Mouse (Mus musculus) liver, embryonic 12.5 days (tissue): ENCODE measurements around the gene Nr4a1. TPM values are rescaled to one million over a fixed set of nuclear protein-coding genes. Genes with fewer than 3 reads are reported as not detected.

Experiments
- ATAC-seq: fragments of 200-750 bp; cut with Nextera tagmentation; 2 replicates; pipeline ENCODE4 v1.8.0; 2017; ENCODE audit warnings: moderate number of reproducible peaks, mild to moderate bottlenecking, moderate library complexity
- H3K27ac ChIP-seq: fragments of 300-500 bp; sonication (generic); 2 replicates; pipeline ENCODE4 v1.5.1; 2016; ENCODE audit warnings: mild to moderate bottlenecking
- H3K27me3 ChIP-seq: fragments of 300-500 bp; sonication (generic); replicated peaks from 2 replicates; pipeline ENCODE4 v1.6.1; 2016; ENCODE audit warnings: mild to moderate bottlenecking, moderate library complexity
- H3K36me3 ChIP-seq: fragments of 300-500 bp; sonication (generic); 2 replicates; pipeline ENCODE4 v1.6.1; 2016; ENCODE audit warnings: mild to moderate bottlenecking, moderate library complexity
- H3K4me1 ChIP-seq: fragments of 300-500 bp; sonication (generic); 2 replicates; pipeline ENCODE4 v1.6.1; 2016
- H3K4me2 ChIP-seq: fragments of 300-500 bp; sonication (generic); 2 replicates; pipeline ENCODE4 v1.6.1; 2016; ENCODE audit warnings: mild to moderate bottlenecking, moderate library complexity
- H3K4me3 ChIP-seq: fragments of 300-500 bp; sonication (generic); 2 replicates; pipeline ENCODE4 v1.5.1; 2016; ENCODE audit warnings: mild to moderate bottlenecking, moderate library complexity
- H3K9ac ChIP-seq: fragments of 300-500 bp; sonication (generic); 2 replicates; pipeline ENCODE4 v1.6.1; 2016; ENCODE audit warnings: mild to moderate bottlenecking, moderate library complexity
- H3K9me3 ChIP-seq: fragments of 300-500 bp; sonication (generic); replicated peaks from 2 replicates; pipeline ENCODE4 v1.6.1; 2016; ENCODE audit warnings: mild to moderate bottlenecking, moderate library complexity
- WGBS: fragments of 180-500 bp; shearing (Covaris S2); methylation state at CpG from one replicate; pipeline ENCODE4 v1.1.7; 2016; ENCODE audit not compliant: insufficient replicate concordance; 5-methylcytosine and 5-hydroxymethylcytosine counted together
- polyA plus RNA-seq: library from polyadenylated mRNA; unstranded; fragments of >200 nt; fragmentation: Nextera tagmentation; extraction: Ambion mirVana; gene quantifications from 2 replicates; pipeline ENCODE4 v1.2.1, GENCODE M21; 2016

Nr4a1 gene
- polyA plus RNA-seq, 1 experiment from 2014 or later: 0.83 TPM

GRCm38 (mm10) chr15:101294028-101294894, 40.2 kb downstream of the Nr4a1 start:
- Histone ChIP-seq H3K4me2 (no peak overlapping the region), H3K27ac (no peak overlapping the region)
- no peak for ATAC-seq

GRCm38 (mm10) chr15:101295106-101295505, 41.0 kb downstream of the Nr4a1 start:
- no peaks in the 10 kb centered on the region for H3K9me3 ChIP-seq
- no peak for ATAC-seq
- peaks cover 22% of the 10 kb centered on the region for H3K36me3 ChIP-seq
- WGBS: 67% methylated on average over 7 of the region's 7 CpGs
- no peak overlapping the region for H3K4me3 ChIP-seq
- no peak overlapping the region for H3K9ac ChIP-seq
- H3K27me3 ChIP-seq: no peaks in the 10 kb centered on the region
- H3K4me1 ChIP-seq: peaks cover 18% of the 10 kb centered on the region
- H3K27ac ChIP-seq: no peak overlapping the region
- no peak overlapping the region for H3K4me2 ChIP-seq

More at GRCm38 (mm10) chr15:101294028-101294894, 40.2 kb downstream of the Nr4a1 start:
- peaks cover 9% of the 10 kb centered on the region for H3K4me1 ChIP-seq
- WGBS: 61% methylated on average over 16 of the region's 16 CpGs
- H3K27me3 ChIP-seq: no peaks in the 10 kb centered on the region
- H3K36me3 ChIP-seq: peaks cover 30% of the 10 kb centered on the region
- H3K9me3 ChIP-seq: no peaks in the 10 kb centered on the region
- H3K9ac ChIP-seq: no peak overlapping the region
- no peak overlapping the region for H3K4me3 ChIP-seq

- Histone ChIP-seq H3K4me3 (no peak overlapping the region), H3K4me2 (no peak overlapping the region), H3K9me3 (no peaks in the 10 kb centered on the region), H3K9ac (no peak overlapping the region), H3K27me3 (no peaks in the 10 kb centered on the region), H3K4me1 (peaks cover 22% of the 10 kb centered on the region), H3K27ac (no peak overlapping the region), H3K36me3 (peaks cover 17% of the 10 kb centered on the region)
- ATAC-seq: no peak
- WGBS: 83% methylated on average over 10 of the region's 10 CpGs
Measured at GRCm38 (mm10) chr15:101295616-101296015, 41.5 kb downstream of the Nr4a1 start.

GRCm38 (mm10) chr15:101296091-101296490, 42.0 kb downstream of the Nr4a1 start:
- no peaks in the 10 kb centered on the region for H3K9me3 ChIP-seq
- no peak overlapping the region for H3K9ac ChIP-seq
- ATAC-seq: no peak
- H3K4me3 ChIP-seq: no peak overlapping the region
- H3K27me3 ChIP-seq: no peaks in the 10 kb centered on the region
- H3K4me2 ChIP-seq: no peak overlapping the region
- WGBS: 77% methylated on average over 11 of the region's 11 CpGs
- peaks cover 22% of the 10 kb centered on the region for H3K4me1 ChIP-seq
- peaks cover 12% of the 10 kb centered on the region for H3K36me3 ChIP-seq
- H3K27ac ChIP-seq: no peak overlapping the region

- H3K36me3 ChIP-seq: no peaks in the 10 kb centered on the region
- no peaks in the 10 kb centered on the region for H3K9me3 ChIP-seq
- H3K9ac ChIP-seq: no peak overlapping the region
- H3K4me2 ChIP-seq: peak overlapping the region; percentile 35; the same call in 1 of the 2 replicates
- H3K27me3 ChIP-seq: no peaks in the 10 kb centered on the region
- WGBS: 25% methylated on average over 7 of the region's 7 CpGs
- no peak overlapping the region for H3K4me3 ChIP-seq
- no peak for ATAC-seq
- peaks cover 22% of the 10 kb centered on the region for H3K4me1 ChIP-seq
- no peak overlapping the region for H3K27ac ChIP-seq
Measured at GRCm38 (mm10) chr15:101297988-101298387, 43.9 kb downstream of the Nr4a1 start.

GRCm38 (mm10) chr15:101298550-101298949, 44.5 kb downstream of the Nr4a1 start:
- Histone ChIP-seq H3K9ac (no peak overlapping the region), H3K27me3 (no peaks in the 10 kb centered on the region), H3K4me2 (peak overlapping the region; percentile 35; the same call in 1 of the 2 replicates), H3K36me3 (no peaks in the 10 kb centered on the region), H3K27ac (no peak overlapping the region), H3K4me1 (peaks cover 22% of the 10 kb centered on the region), H3K9me3 (no peaks in the 10 kb centered on the region), H3K4me3 (no peak overlapping the region)
- 30% methylated on average over 7 of the region's 7 CpGs for WGBS
- no peak for ATAC-seq

GRCm38 (mm10) chr15:101299480-101299960, 45.5 kb downstream of the Nr4a1 start:
- Histone ChIP-seq H3K4me2 (no peak overlapping the region), H3K9me3 (no peaks in the 10 kb centered on the region), H3K4me3 (no peak overlapping the region), H3K27ac (0 out of 2 replicates have a peak overlapping the region, but pooled peaks have one; percentile 28), H3K9ac (no peak overlapping the region), H3K36me3 (no peaks in the 10 kb centered on the region), H3K27me3 (no peaks in the 10 kb centered on the region), H3K4me1 (peaks cover 22% of the 10 kb centered on the region)
- ATAC-seq: no peak; the same call in 1 of the 2 replicates
- 46% methylated on average over 14 of the region's 14 CpGs for WGBS

- Histone ChIP-seq H3K4me3 (no peak overlapping the region), H3K36me3 (no peaks in the 10 kb centered on the region), H3K27me3 (no peaks in the 10 kb centered on the region), H3K4me1 (peaks cover 22% of the 10 kb centered on the region), H3K27ac (0 out of 2 replicates have a peak overlapping the region, but pooled peaks have one; percentile 28), H3K9me3 (no peaks in the 10 kb centered on the region), H3K9ac (no peak overlapping the region), H3K4me2 (no peak overlapping the region)
- 11% methylated on average over 6 of the region's 6 CpGs for WGBS
- no peak for ATAC-seq
Measured at GRCm38 (mm10) chr15:101300128-101300527, 46.1 kb downstream of the Nr4a1 start.

GRCm38 (mm10) chr15:101302201-101302600, 48.1 kb downstream of the Nr4a1 start:
- H3K27ac ChIP-seq: no peak overlapping the region
- H3K27me3 ChIP-seq: no peaks in the 10 kb centered on the region
- no peak overlapping the region for H3K4me2 ChIP-seq
- ATAC-seq: no peak
- no peaks in the 10 kb centered on the region for H3K36me3 ChIP-seq
- H3K4me3 ChIP-seq: no peak overlapping the region
- H3K9me3 ChIP-seq: no peaks in the 10 kb centered on the region
- no peak overlapping the region for H3K9ac ChIP-seq
- H3K4me1 ChIP-seq: peaks cover 22% of the 10 kb centered on the region
- 66% methylated on average over 3 of the region's 3 CpGs for WGBS

- no peak overlapping the region for H3K27ac ChIP-seq
- H3K4me2 ChIP-seq: no peak overlapping the region
- H3K9ac ChIP-seq: no peak overlapping the region
- H3K4me1 ChIP-seq: peaks cover 19% of the 10 kb centered on the region
- H3K36me3 ChIP-seq: no peaks in the 10 kb centered on the region
- WGBS: 60% methylated on average over 4 of the region's 4 CpGs
- no peak overlapping the region for H3K4me3 ChIP-seq
- H3K9me3 ChIP-seq: no peaks in the 10 kb centered on the region
- H3K27me3 ChIP-seq: no peaks in the 10 kb centered on the region
- no peak for ATAC-seq
Measured at GRCm38 (mm10) chr15:101303830-101304229, 49.8 kb downstream of the Nr4a1 start.

- H3K36me3 ChIP-seq: no peaks in the 10 kb centered on the region
- ATAC-seq: no peak
- H3K9me3 ChIP-seq: no peaks in the 10 kb centered on the region
- 61% methylated on average over 4 of the region's 4 CpGs for WGBS
- H3K27ac ChIP-seq: no peak overlapping the region
- no peaks in the 10 kb centered on the region for H3K27me3 ChIP-seq
- peaks cover 7% of the 10 kb centered on the region; the same call in 1 of the 2 replicates for H3K4me1 ChIP-seq
- H3K4me2 ChIP-seq: no peak overlapping the region
- H3K9ac ChIP-seq: no peak overlapping the region
- no peak overlapping the region for H3K4me3 ChIP-seq
Measured at GRCm38 (mm10) chr15:101306459-101306858, 52.4 kb downstream of the Nr4a1 start.
